Mouse (Mus musculus) Patski (cell line): ENCODE measurements at regions not wholly inside any gene's neighbourhood (a gene's known extent, or its start where the extent isn't known, plus 50 kb on each side); places are given as distances from the start of the nearest gene placed in this dataset.
"Not testable (repeated sequence)": the region's sequence is repeated elsewhere in the genome, so short reads cannot be mapped to it uniquely, and the experiment has no call there.

ENCODE experiments used
- ATAC-seq: fragments of 100-300 bp; one replicate; pipeline ENCODE4 v1.8.0; 2021
- CTCF ChIA-PET: fragments of 350-600 bp; sonication (Branson Sonifier 250); formaldehyde crosslinking; loops from one replicate; lab custom pipeline; 2022; ENCODE audit warnings: inconsistent platforms; lab: Charles Lee
- POLR2A ChIA-PET: fragments of 350-600 bp; sonication (Branson Sonifier 250); formaldehyde crosslinking; loops from one replicate; lab custom pipeline; 2022; ENCODE audit warnings: antibody characterized with exemption, inconsistent platforms; lab: Charles Lee
- DNase-seq: peaks from one replicate; pipeline ENCODE4 v3.0.0-alpha.2; 2011; ENCODE audit warnings: low read depth, low spot score
- H3K27me3 ChIP-seq: fragments of 371-371 bp; one replicate; pipeline ENCODE4 v1.5.1; 2021
- CTCF ChIP-seq: fragments of 100-300 bp; IDR thresholded peaks from one replicate; pipeline ENCODE4 v1.5.1; 2021
- in situ Hi-C: fragments of 300-500 bp; cut with MboI; formaldehyde crosslinking; loops from 3 replicates; pipeline ENCODE4 v1.11.1; 2018; ENCODE audit warnings: low pct_unique_long_range_greater_than_20kb, mixed read lengths

GRCm38 (mm10) chr9:88242530-88242929 is 84.5 kb upstream of the Nt5e start:
- no peak for TF ChIP-seq CTCF
- POLR2A ChIA-PET: no interaction called here

DNA sequence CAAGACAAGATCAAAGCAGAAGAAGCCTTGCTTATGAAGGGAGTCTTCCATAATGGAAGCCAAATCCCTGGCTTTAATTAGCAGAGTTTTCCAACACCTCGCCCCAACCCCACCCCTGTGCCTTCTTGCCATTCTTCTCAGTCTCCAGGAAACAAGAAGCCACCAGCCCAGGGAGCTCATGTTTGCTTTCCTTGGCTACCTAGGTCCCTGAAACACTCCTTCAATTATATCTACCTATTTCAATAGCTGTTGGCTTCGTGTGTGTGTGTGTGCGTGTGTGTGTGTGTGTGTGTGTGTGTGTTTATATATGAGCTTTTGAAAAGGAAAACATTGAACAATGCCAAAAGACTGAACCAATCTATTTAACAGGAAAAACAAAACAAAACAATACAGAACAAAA is 82.5 kb upstream of the Nt5e start:
- no peak for DNase-seq
- TF ChIP-seq CTCF: no peak
- in situ Hi-C loops: no loop called here
- CTCF ChIA-PET: interaction anchor here (0.9 to 2.8 kb wide), 5 partner anchors 26 to 301 kb away, joined by 3 to 12 read pairs (median 4); no protein-coding TSS in a partner anchor
- ATAC-seq: no peak
- POLR2A ChIA-PET: no interaction called here
- no peaks in the 10 kb centered on the region for H3K27me3 ChIP-seq

More at GRCm38 (mm10) chr9:88242530-88242929, 84.5 kb upstream of the Nt5e start:
- ATAC-seq: no peak
- no peaks in the 10 kb centered on the region for H3K27me3 ChIP-seq
- in situ Hi-C loops: no loop called here
- CTCF ChIA-PET: interaction anchor here (1.7 to 4.0 kb wide), 5 partner anchors 120 to 158 kb away, joined by 6 to 19 read pairs (median 8); no protein-coding TSS in a partner anchor
- DNase-seq: no peak

- ChIA-PET CTCF (interaction anchor here (1.1 kb wide), 1 partner anchor 15 kb away, joined by 4 read pairs; no protein-coding TSS in a partner anchor), POLR2A (no interaction called here)
- TF ChIP-seq CTCF: no peak
- in situ Hi-C loops: no loop called here
- DNase-seq (no peak), ATAC-seq (no peak)
- no peaks in the 10 kb centered on the region for H3K27me3 ChIP-seq
Observed at GRCm38 (mm10) chr9:88255948-88256347, 71.0 kb upstream of the Nt5e start.

GRCm38 (mm10) chr9:88259627-88260026 is 67.4 kb upstream of the Nt5e start:
- DNase-seq (no peak), ATAC-seq (peak; percentile 83)
- ChIA-PET POLR2A (no interaction called here), CTCF (interaction anchor here (1.3 to 1.6 kb wide), 2 partner anchors 16 to 219 kb away, joined by 3 read pairs; no protein-coding TSS in a partner anchor)
- in situ Hi-C loops: no loop called here
- TF ChIP-seq CTCF: no peak
- no peaks in the 10 kb centered on the region for H3K27me3 ChIP-seq

DNA sequence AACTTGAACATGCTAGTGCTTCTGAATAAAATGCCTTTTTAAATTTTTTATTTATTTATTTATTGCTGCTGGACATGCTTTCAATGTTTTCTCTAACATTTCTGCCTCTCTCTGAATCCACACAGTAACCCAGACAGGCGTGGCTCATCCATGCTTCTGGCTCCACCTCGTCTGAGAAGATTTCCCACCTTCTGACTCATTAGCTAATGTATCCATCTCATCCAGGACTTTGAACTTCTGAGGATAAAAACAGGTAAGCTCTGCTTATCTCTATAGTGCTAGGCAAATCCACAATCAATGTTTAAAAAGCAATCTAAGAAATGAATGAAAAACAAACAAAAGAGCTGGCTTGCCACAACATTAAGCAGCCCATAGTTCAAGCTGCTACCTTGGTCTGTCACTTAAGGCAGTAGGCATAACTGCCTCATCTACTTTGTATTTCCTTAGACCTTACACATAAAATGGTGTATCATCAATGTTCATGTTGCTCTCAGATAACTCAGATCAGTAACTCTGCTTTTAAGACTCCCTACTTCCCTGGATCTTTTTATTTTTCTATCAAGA is 66.8 kb upstream of the Nt5e start:
- ATAC-seq (no peak), DNase-seq (no peak)
- CTCF ChIA-PET: interaction anchor here (1.3 to 1.8 kb wide), 2 partner anchors 14 to 218 kb away, joined by 3 to 8 read pairs; no protein-coding TSS in a partner anchor
- no peaks in the 10 kb centered on the region for H3K27me3 ChIP-seq
- in situ Hi-C loops: no loop called here
- POLR2A ChIA-PET: no interaction called here
- no peak for TF ChIP-seq CTCF

DNA sequence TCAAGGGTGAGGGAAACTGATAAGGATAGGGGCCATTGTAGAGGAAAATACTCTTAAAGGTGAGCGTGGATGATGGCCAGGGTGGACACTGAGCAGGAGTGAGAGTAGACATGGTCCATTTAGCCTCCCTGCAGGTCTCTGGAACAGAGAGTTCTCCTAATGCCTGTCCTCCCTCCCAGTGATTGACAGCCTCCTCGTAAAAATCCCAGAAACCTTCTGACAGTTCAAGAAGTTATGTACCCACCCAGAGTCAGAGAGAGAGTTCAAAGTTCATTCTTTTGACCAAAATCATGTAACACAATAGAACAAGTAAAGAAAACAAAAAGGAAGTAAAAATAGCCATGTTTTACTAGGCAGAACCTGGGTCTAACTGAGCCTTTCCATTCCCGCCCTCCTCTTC is 64.5 kb upstream of the Nt5e start:
- DNase-seq (no peak), ATAC-seq (no peak)
- TF ChIP-seq CTCF: no peak
- ChIA-PET POLR2A (no interaction called here), CTCF (no interaction called here)
- in situ Hi-C loops: no loop called here
- H3K27me3 ChIP-seq: no peaks in the 10 kb centered on the region

DNA sequence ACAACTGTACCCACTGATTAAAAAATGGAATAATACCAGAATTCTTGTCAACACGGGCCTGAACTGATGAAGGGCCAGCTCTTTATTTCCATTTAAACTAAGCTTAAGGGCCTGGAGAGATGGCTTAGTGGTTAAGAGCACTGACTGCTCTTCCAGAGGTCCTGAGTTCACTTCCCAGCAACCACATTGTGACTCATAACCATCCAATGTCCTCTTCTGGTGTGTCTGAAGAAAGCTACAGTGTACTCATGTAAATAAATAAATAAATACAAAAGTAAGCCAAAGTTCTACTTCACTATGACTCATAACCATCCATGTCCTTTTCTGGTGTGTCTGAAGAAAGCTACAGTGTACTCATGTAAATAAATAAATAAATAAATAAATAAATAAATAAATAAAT is 60.7 kb upstream of the Nt5e start:
- ATAC-seq, CTCF ChIA-PET, H3K27me3 ChIP-seq, in situ Hi-C loops, POLR2A ChIA-PET, DNase-seq: not testable (repeated sequence)

DNA sequence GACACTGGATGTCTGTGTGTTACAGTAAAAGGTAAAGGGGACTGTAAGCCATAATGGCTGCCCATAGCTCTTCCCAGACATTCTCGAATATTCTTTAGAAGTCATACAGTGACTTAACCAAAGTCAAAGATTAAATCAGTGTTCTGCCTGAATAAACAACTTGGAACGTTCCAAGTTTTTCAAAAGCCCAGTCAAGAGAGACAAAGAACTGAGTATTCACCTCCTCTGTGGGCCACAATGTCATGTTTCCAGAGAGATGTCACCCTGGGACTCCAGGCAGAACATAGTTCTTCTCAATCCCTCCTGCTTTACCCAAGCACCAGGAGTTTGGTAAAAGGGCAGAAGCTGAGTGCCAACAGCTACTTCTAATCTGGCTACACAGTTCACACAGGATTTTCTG is 58.2 kb upstream of the Nt5e start:
- ChIA-PET POLR2A (no interaction called here), CTCF (no interaction called here)
- no peak for DNase-seq
- TF ChIP-seq CTCF: no peak
- in situ Hi-C loops: no loop called here
- no peak for ATAC-seq
- H3K27me3 ChIP-seq: no peaks in the 10 kb centered on the region

DNA sequence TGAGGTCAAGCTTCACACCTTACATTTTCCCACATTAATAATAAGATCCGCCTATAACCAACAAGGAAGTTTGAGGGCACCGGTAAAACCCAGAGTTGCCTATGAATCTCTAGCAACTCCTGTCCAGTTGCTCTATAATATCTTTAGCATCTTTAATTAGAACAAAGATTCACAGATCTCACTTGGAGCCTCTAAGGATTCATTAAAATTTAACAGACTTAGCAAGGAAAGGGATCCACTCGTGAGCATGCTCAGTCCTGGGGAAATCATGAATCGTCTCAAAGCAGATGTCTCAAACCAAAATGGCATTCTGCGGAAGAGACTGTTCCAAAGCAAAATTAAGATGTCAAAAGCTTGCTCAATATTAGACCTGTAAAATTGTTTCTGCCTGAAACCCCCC is 57.8 kb upstream of the Nt5e start:
- POLR2A ChIA-PET: no interaction called here
- no peak for DNase-seq
- in situ Hi-C loops: no loop called here
- no peaks in the 10 kb centered on the region for H3K27me3 ChIP-seq
- CTCF ChIA-PET: no interaction called here
- TF ChIP-seq CTCF: no peak
- no peak for ATAC-seq

DNA sequence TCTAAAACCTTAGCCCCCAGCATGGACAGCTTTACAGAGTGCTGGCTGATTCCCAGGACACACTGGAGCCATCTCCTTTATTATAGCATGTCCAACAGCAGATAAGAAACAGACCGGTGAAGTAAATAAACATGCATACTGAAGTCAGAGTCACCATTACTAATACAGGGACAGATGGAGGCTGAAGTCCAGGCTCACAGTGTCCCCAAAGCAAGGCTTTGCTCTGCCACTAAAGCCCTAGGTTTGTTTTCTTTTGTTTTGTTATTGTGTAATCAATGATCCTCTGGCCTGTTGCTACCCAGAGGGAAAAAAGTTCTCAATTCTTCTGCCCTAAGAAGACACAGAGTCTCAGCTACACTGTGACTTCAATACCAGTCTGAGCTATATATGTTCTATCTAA is 56.2 kb upstream of the Nt5e start:
- in situ Hi-C loops: no loop called here
- ChIA-PET POLR2A (no interaction called here), CTCF (interaction anchor here (0.9 to 1.4 kb wide), 3 partner anchors 16 to 71 kb away, joined by 3 to 4 read pairs (median 4); no protein-coding TSS in a partner anchor)
- no peak for TF ChIP-seq CTCF
- ATAC-seq (no peak), DNase-seq (no peak)
- H3K27me3 ChIP-seq: no peaks in the 10 kb centered on the region

- no peak for DNase-seq
- no peak for TF ChIP-seq CTCF
- ChIA-PET POLR2A (interaction anchor here (1.0 kb wide), 1 partner anchor 14 kb away, joined by 3 read pairs; no protein-coding TSS in a partner anchor), CTCF (interaction anchor here (1.4 to 2.5 kb wide), 2 partner anchors 12 to 32 kb away, joined by 6 to 8 read pairs; no protein-coding TSS in a partner anchor)
- H3K27me3 ChIP-seq: no peaks in the 10 kb centered on the region
- no peak for ATAC-seq
- in situ Hi-C loops: no loop called here
Observed at GRCm38 (mm10) chr9:88273304-88273703, 53.7 kb upstream of the Nt5e start.
